Mouse (Mus musculus) frontal cortex, postnatal 36 days (tissue): ENCODE measurements at regions not wholly inside any gene's neighbourhood (a gene's known extent, or its start where the extent isn't known, plus 50 kb on each side); places are given as distances from the start of the nearest gene placed in this dataset.

Source experiments
- DNase-seq, 2 experiments: peaks; one replicate each; pipeline ENCODE4 v3.0.0; 2022; ENCODE audit warnings: low spot score in 2 of 2

- no peak for DNase-seq
These were observed 73.1 kb upstream of the Eomes start for GRCm38 (mm10) chr9:118404867-118405266.

- no peak for DNase-seq
These were observed 72.0 kb upstream of the Eomes start for GRCm38 (mm10) chr9:118405926-118406518.

GRCm38 (mm10) chr9:118416032-118416431 lies 62.0 kb upstream of the Eomes start:
- no peak for DNase-seq

- no peak for DNase-seq
These were observed 61.5 kb upstream of the Eomes start for GRCm38 (mm10) chr9:118416475-118416874.

GRCm38 (mm10) chr9:118424344-118424743 lies 53.7 kb upstream of the Eomes start:
- DNase-seq: no peak
